Mouse (Mus musculus): ENCODE measurements around the gene Apob.
"Not testable (repeated sequence)": the region's sequence is repeated elsewhere in the genome, so short reads cannot be mapped to it uniquely, and the experiment has no call there.

The Apob gene

DNA sequence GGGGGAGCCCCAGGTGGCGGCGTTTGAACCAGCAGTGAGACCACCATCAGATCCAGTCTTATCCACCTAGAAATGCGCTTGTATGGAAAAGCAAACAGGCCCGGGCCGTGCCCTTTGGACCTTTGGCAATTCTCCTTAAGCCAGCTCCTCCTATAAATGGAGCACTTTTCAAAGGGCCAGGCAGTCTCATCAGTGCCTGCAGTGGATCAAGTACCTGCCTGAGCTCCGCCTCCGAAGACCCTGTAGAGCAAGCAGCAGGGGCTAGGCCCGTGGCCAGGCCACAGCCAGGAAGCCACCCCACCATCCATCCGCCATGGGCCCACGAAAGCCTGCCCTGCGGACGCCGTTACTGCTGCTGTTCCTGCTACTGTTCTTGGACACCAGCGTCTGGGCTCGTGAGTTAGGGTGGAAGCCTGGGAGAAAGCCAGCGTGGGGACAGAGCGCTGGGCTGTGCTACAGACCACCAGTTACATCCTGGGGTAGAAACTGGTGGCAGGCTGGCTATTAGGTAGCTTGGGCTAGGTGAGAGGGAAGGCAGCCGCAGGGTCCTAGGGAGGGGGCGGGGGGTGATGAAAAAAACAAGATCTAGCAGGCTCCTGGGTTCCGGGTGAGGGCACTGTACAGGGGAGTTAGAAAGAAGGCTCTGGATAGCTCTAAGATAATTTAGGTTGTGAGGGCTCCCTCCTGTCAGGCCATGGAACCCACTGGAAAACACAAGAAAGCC, at the start of gene Apob:
Gene Apob (plus strand): TSS at position 183 of the 724 bp plus-strand sequence.
- no peak for DNase-seq (ENCODE audit: extremely low read depth, low read depth)

DNA sequence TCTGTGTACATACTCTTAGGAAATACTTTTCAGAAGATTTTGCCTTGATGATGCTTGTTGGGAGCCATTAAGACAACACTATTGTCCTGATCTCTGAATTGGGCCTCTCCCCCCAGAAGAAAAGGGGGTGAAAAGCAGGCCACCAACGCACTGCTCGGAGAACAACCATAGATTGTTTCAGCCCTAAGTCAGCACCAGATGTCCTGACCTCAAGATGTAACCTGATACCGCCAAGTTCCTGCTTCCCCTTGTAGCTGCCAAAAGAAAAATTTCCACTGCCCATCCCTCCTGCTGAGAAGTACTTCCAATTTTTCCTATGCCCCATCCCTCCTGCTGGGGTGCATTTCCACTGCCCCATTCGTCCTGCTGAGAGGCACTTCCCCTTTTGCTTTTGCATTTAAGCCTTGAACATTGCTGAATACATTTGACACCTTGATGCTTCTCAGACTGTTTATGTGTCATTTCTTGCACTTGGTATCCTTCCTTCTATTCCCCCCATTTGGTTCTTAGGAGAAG, 45.0 kb upstream of the Apob start:
- no peak for DNase-seq (ENCODE audit: extremely low read depth, low read depth)

DNA sequence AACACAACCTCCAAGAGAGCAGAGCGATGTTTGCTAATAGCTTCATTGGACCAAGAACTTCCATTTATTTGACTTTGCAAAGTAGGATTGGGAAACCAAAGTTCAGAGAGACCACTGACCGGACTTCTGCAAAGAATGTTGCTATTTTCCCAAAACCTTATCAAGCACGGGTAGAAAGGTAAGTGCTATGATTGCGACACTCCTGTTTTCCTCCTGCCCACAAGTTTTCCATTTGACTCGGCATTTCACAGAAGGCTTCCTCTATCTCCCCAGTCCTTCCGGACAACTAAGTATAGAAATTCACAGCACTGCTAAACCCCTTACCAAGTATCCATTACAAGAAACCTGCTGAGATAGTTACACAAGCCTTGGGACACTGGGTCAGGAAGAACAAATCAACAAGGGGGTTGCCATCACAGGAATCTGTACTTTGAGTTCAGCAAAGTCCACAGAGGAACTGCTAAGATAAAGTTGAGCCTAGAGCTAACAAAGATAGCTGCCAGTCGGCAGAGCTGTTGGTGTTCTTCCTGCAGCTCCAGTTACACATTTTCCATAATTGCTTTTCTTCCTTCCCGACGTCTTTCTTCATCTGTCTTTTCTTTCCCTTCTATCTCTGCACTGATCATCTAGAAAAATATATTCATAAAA, 27.2 kb upstream of the Apob start:
- DNase-seq (ENCODE audit: extremely low read depth, low read depth): no peak

DNA sequence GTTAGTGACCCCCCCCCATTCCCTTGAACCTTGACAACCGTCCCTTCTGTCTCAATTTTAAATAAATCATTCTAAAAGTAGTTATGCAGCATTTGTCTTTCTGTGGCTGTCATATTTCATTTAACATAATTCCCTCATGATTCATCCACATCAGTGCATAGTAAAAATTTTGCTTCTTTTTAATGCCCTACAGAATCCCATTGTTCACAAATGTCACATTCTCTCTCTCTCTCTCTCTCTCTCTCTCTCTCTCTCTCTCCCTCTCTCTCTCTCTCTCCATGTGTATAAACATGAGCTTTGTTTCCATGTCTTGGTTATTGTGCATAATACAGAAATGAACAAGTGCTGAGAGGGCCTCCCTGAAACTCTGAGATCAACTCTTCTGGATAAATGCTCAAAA, 18.6 kb upstream of the Apob start:
- no peak for DNase-seq (ENCODE audit: extremely low read depth, low read depth)

DNA sequence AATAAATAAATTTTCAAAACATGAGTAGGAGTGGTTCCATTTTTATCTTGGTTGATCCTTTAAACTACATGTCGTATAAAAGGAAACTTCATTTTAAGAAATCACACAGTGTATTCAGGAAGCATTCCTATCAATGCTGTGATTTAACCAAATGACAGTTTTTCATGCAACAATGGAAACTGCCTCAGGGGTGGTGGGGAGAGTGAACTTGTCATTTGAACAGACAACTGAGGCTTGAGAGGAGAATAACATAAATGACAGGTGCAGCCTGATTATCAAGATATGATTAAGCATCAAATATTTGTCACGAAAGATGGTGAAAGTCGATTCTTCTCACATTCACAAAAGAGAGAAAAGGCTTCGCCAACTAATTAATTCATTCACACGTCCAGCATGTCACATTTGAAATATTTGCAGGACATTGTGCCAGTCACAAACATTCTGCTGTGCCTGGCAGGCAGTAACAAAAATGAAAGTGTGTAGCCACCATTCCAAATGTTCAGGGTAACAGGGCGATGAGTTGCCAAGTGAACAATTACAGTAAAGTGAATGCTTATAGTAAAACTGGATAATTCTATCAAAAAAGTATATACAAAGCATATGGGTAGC, 18.0 kb upstream of the Apob start:
- no peak for DNase-seq (ENCODE audit: extremely low read depth, low read depth)

DNA sequence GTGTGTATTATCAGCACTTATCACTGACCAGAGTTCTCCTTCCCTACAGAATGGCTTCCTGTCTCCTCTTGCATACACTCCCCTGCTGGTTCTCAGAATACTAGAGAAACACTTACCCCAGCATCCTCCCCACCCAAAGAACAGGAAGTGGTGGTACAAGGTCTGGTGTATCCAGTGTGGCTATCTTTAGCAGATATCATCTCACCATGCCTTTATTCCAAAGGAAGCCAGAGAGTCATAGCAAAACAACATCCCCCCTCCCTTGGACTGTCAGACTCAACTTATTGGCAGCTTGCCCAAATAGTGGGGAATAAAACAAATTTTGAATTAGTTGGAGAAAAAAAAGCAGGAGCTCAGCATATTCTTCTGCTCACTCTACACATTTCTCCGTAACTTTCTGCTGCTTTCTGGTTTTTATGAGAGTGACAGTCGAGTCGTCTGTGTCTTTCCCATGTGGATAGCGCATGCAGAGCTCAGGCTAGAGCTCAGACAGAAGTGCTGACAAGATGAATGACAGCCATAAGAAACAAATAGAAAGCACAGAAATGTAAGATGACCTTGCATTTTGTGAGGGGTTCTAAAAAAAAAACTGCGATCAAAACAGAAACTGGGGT, 15.0 kb upstream of the Apob start:
- no peak for DNase-seq (ENCODE audit: extremely low read depth, low read depth)

DNA sequence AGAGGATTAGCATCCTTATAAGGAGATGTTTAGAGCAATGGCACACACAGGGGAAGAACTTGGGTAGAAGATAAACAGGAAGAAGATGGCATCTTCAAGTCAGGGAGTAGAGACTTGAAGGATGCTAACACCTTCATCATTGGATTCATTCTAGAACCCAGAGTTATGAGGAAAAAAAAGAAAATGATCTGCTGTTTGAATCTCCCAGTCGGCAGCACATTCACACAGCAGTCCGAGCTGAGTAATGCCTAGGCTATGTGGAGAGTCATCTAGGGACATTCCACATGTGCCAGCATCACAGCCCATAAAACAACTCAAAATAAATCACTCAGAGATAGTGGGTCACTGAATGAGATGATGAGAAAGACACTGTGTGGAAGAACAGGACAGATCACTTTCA, 10.2 kb upstream of the Apob start:
- no peak for DNase-seq (ENCODE audit: extremely low read depth, low read depth)

DNA sequence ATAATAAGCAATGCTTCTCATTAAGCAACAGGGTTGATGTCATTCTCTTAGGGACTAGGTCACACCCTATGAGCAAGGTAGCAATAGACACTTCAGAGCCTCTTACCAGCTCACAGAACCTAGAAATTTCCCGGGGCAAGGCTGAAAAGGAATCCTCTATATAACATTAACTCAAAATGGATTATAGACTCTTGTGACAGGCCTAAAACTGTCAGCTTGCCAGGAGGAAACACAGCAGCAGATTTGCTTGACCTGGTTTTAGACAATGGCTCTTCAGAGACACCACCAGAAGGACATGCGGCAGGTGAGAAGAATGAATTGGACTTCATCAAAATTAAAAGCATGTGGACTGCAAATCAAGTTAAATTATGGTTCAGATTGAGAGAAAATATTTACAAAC, 7.1 kb upstream of the Apob start:
- DNase-seq (ENCODE audit: extremely low read depth, low read depth): no peak

DNA sequence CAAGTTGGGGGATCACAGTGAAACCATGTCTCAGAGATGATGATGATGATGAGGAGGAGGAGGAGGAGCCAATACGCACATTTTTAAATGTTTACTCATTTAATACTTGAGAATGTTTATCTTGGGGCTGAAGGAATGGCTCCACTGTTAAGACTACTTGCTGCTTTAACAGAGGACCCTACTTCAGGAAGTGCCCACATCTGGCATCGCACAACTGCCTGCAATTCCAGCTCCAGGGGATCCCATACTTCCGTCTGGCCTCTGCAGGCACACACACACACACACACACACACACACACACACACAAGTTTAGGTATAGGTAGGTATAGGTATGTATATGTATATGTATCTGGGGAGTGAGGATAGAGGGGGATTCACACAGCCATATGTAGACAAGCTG, 6.6 kb upstream of the Apob start:
- no peak for DNase-seq (ENCODE audit: extremely low read depth, low read depth)

DNA sequence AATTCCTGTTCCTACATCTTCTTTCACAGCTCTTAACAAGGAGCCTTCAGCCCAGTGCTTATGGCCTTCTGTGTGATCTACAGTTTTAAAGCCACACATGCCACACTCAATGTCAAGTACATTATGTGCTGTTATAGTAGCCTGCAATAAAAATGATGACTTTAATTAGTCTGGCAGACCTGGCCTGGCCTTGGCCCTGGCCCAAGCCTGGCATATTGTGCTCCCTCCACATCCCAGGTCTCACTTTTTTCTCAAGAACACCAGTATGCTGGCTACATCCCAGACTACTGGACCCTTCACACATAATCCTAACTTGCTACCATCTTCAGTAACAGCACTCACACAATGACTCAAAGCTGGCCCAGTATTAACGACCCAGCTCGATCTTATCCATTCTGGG, 5.7 kb upstream of the Apob start:
- DNase-seq (ENCODE audit: extremely low read depth, low read depth): no peak

DNA sequence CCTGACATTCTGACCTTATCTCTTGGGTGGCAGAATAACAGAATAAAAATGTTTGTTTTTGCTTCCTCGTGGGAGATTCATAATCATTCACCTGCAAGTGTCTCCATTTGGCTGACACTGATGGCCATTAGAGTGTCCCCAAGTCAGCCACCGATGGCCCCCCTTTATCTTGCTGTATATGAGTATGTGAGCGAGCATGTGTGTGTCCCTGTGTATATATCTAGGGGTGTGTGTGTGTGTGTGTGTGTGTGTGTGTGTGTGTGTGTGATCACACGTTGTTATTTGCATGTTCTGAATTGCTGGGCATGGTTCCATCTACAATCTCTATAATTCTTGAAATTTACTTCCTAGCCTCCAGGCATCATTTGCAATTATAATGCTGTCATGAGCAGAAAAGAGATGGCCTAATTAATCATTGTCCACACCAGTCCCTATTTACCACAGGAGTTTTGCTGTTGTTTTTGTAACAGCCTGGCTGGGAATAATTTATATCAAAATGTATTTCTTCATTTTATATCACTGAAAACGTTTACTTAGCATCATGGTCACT, 3.6 kb upstream of the Apob start:
- no peak for DNase-seq (ENCODE audit: extremely low read depth, low read depth)

DNA sequence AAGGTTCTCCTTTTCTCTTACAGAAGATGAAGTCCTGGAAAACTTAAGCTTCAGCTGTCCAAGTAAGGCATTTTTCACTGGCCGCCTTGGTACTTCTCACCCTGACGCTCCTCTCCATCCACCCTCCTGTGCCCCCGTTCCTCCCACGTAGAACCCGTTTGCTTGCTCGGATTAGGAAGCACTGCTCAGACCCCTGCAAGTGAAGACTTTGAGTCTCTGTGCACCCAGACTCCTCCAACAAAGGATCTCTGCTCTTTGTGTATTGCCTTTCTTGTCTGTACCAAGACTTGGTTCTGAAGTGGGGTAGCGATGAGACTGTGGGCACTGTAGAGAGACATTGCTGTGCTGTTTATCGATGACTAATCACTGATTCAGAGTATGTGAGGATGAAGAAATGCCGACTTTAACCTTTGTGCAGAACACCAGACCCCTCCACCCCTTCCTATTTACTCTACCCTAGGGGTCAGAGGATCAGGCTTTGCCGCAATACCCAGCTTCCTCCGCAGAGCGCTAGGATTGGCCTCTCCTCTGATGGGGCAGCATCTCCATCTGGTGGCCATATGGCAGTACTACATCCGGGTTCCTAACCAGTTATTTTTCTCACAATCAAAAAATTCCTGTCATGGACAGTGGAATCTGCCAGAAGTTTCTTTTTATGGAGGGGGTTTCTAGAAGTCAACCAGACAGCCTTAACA, 889 bp downstream of the Apob start:
- no peak for DNase-seq (ENCODE audit: extremely low read depth, low read depth)

DNA sequence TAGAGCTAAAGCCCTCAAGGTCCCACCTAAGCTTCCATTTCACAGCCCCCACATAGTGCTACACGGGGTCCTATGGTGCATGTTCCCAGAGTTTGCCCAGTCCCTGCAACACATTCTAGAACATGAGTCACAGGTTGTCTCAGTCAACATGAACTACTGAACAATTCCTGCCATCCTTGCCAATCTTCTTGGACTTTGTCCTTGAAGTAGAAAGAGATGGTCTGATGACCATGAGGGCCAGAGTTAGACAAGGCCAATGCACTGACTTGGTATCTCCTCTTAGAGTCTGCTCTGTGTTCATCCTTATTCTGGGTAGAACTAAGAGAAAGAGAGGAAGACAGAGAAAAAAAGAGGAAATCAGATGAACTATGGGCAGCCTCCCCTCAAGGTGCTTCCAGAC, 7.0 kb downstream of the Apob start:
- DNase-seq (ENCODE audit: extremely low read depth, low read depth): no peak

DNA sequence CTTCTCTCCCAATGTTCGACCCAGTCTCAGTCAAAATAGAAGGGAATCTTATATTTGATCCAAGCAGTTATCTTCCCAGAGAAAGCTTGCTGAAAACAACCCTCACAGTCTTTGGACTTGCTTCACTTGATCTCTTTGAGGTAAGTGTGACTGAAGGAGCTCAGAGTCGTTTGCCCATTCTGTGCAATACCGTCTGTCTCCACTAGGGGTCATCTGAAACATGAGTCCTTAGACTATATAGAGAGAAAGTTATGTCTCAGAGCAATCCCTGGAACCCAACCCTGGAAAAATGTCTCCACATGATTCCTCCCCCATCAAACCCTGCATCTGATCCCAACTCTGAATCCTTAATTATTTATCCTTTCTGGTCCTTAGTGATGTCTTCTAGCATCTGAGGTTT, 13.4 kb downstream of the Apob start:
- DNase-seq (ENCODE audit: extremely low read depth, low read depth): peak; percentile 13

DNA sequence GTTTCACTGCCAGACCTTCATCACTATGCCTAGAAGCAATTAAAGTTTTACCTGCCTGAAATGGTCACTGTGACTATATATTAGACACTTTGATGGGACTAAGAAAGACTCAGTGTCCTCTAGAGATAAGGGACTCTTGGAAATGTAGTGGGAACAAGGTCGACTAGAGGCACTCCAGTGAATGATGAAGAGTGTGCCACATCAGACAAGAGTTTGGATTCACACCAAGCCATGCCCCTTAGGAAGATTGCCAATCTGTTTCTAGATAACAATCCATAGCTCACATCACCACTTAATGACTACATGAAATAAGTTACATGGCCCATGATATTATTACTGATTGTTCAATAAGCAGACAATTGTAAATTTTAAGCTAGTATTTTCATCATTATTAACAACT, 14.1 kb downstream of the Apob start:
- no peak for DNase-seq (ENCODE audit: extremely low read depth, low read depth)

DNA sequence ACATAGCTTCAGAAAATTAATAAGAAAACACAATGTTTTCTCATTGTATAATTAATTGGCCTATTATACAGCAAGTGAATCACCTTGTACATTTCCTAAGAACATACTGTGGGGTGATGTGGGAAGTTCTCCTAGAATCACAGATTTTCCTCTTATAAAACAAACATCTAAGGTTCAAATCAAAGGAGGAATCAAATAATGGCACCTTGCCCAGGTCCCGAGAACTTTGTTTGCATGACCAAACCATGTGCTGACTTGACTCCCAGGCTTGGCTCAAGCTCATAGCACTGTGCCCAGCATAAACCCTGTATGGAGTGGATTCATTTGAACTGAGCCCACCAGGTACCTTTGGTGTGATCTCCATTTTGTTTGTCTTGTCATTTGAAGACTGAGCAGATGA, 43.5 kb downstream of the Apob start:
- no peak for DNase-seq (ENCODE audit: extremely low read depth, low read depth)

DNA sequence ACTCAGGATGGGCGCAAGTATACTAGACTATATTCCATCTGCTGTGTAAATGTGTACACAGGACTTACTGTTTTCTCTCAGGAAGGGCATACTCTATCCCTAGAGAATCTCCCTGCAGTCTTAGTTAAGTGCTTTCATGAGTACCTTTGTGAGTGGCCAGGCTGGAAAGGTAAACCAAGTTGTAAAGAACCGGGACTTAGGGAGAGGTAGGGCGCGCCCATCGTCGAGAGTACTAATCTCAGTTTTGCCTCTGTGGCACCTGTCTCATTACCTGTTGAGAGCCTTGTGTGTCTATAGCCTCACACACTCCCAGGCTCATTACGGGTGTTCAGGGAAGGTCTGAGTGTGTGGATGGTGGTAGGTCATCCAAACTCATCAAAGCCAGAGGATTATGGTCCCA, 52.1 kb downstream of the Apob start:
- DNase-seq (ENCODE audit: extremely low read depth, low read depth): no peak

DNA sequence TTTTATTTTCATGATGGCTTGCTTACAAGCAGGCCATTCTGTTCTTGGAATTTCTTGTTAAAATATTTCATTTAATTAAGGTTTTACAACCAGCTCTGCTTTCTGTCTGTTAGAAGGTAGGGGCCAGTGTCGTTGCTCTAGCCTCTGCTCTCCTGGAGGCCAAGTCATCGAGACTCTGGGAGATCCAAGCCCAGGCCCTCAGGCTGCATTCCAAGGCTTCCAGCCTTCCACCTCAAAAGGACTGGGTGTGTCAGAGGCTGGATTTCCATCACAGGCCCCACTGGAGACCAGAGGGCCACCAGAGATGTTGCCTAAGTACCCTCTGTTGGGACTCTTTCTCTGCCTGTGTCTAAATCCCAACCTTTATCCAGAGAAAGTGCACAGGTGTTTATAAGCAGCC, 52.6 kb downstream of the Apob start:
- DNase-seq (ENCODE audit: extremely low read depth, low read depth): no peak

DNA sequence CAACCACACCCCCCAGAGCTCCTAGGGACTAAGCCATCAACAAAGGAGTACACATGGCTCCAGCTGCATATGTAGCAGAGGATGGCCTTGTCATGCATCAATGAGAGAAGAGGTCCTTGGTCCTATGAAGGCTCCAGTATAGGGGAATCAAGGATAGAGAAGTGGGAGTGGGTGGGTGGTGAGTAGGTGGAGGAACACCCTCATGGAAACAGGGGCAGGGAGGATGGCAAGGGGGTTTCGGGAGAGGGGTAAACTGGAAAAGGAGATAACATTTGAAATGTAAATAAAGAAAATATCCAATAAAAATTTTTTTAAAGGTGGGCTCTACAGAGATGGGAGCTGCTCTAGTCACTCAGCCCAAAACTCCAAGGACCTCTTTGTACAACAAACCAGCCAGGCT, 53.7 kb downstream of the Apob start:
- DNase-seq (ENCODE audit: extremely low read depth, low read depth): not testable (repeated sequence)

DNA sequence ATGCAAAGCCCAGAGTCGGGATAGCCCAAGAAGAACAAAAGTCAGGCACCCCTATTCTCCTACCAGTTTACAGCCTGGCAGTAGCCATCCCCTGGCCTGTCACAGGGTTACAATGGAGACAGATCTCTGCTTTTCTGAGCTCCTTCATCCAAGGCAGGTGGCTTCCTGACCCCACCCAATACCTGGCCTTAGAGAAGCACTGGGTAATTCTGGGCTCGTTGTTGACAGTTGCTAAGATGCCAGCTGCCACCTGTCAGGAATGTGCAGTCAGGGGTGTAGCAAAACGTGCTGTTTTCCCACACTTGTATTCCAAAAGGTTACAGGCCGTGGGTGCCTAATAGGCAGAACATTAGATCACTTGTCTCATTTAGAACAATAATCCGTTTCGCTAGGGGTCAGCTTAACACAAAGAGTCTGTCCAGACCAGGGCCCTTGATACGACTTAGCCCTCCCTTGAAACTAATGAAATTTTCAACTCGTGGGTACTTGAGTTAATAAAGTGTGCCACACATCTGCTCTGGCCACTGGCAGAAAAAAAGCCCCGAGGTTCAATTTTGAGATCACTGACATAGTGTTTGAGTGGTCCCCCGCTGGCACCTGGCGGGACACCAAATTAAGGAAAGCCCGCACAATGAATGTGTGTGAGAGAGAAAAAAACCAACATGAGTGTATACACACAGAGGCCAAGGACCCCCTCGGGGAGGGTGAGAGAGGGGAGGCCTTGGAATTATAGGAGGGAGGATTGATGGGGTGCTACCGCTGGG, 54.3 kb downstream of the Apob start:
- DNase-seq (ENCODE audit: extremely low read depth, low read depth): no peak

DNA sequence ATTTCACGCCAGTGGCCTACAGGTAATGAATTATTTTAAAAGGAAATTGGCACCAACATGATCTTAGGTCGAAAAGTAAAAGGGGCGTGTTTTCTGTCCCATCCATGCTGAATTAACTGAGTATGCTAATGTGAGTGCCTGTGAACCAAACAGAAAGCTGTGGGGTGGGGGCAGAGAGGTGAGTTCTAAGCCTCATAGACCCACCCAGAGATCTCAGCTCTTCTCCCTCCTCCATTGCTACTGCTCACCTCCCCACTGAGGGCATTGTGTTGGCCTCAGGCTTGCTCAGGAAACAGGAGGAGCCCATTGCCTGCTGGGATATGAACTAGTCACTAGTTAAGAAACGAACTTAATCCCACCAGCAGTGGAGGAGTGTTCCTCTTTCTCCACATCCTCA, 54.9 kb downstream of the Apob start:
- DNase-seq (ENCODE audit: extremely low read depth, low read depth): no peak
